Mouse (Mus musculus): ENCODE data around the gene Tacstd2. TPM values are rescaled to one million over a fixed set of nuclear protein-coding genes. Genes with fewer than 3 reads are reported as not detected.

The Tacstd2 gene
- polyA plus RNA-seq (2012; rRNA removed) = 43.5 and 52.5 TPM in 2 replicates

DNA sequence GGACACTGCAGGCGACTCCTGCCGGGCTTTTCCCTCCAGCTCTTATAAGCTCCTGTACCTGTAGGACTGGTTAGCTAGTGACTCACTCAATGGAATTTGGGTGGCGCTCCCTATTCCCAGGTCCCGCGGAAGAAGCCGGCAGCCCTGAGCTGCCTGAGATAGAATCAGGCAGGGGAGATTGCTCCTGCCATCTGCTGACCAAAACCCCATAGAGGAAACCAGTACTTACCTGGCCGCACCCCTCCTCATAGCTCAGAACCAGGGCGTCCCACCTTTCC, at the start of gene Tacstd2:
Tacstd2 (minus strand) TSS at position 20 of the 278 bp plus-strand sequence.
- WGBS = 6% methylated on average over 8 of the region's 8 CpGs
- TF ChIP-seq POLR2A (IDR thresholded peaks at IDR 0.05; ENCODE audit: low read depth, low read length) (no peak), CTCF (conservative IDR thresholded peaks at IDR 0.05; ENCODE audit: insufficient read depth, insufficient read length, low read depth, low read length) (no peak)
- Histone ChIP-seq H3K27ac (ENCODE audit: insufficient read depth, low read depth, low read length) (peak within 1 kb of the TSS; percentile 76), H3K4me3 (ENCODE audit: insufficient read depth, low read depth, low read length) (peak within 1 kb of the TSS; percentile 62), H3K4me1 (ENCODE audit: control insufficient read depth, insufficient read depth, low read length) (no peaks in the 10 kb centered on the region; the same call in 1 of the 2 replicates), H3K27me3 (replicated peaks; ENCODE audit: control insufficient read depth, insufficient read depth, low read length) (no peaks in the 10 kb centered on the region), H3K36me3 (ENCODE audit: control insufficient read depth, insufficient read depth, low read length) (no peaks in the 10 kb centered on the region)
- DNase-seq = peak; percentile 44

DNA sequence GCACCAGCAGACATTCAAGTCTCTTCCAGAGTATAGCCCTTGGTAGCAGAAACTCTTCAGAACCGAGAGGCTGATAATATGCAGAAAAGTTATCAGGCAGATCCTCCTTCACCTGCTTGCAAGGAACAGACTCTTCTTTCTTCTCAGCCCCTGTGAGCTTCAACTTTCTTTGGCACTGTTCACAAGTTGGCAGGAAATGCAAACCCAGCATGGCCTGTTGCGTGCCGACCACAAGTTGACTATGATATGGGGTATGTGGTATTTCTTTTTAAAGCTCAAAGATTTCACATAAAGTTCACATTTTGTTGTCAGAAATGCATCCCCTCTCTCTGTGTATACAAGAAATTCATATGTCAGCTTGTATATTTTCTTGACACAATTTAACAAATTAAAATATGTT, 30.7 kb upstream of the Tacstd2 start:
- no peak for DNase-seq
- Histone ChIP-seq H3K36me3 (ENCODE audit: control insufficient read depth, insufficient read depth, low read length) (no peaks in the 10 kb centered on the region), H3K4me3 (ENCODE audit: insufficient read depth, low read depth, low read length) (no peak overlapping the region)

GRCm38 (mm10) chr6:67555376-67555775, 19.8 kb upstream of the Tacstd2 start:
- H3K27me3 ChIP-seq (replicated peaks; ENCODE audit: control insufficient read depth, insufficient read depth, low read length) = no peaks in the 10 kb centered on the region
- no peak overlapping the region for H3K27ac ChIP-seq (ENCODE audit: insufficient read depth, low read depth, low read length)
- peak; percentile 4 for DNase-seq
- no peaks in the 10 kb centered on the region for H3K4me1 ChIP-seq (ENCODE audit: control insufficient read depth, insufficient read depth, low read length)
- TF ChIP-seq CTCF (conservative IDR thresholded peaks at IDR 0.05; ENCODE audit: insufficient read depth, insufficient read length, low read depth, low read length) = no peak
- no peak for TF ChIP-seq POLR2A (IDR thresholded peaks at IDR 0.05; ENCODE audit: low read depth, low read length)
- H3K4me3 ChIP-seq (ENCODE audit: insufficient read depth, low read depth, low read length) = no peak overlapping the region
- H3K36me3 ChIP-seq (ENCODE audit: control insufficient read depth, insufficient read depth, low read length) = no peaks in the 10 kb centered on the region

More for the DNA sequence above, 30.7 kb upstream of the Tacstd2 start:
- TF ChIP-seq POLR2A (IDR thresholded peaks at IDR 0.05; ENCODE audit: low read depth, low read length) (no peak), CTCF (conservative IDR thresholded peaks at IDR 0.05; ENCODE audit: insufficient read depth, insufficient read length, low read depth, low read length) (no peak)
- no peak overlapping the region for H3K27ac ChIP-seq (ENCODE audit: insufficient read depth, low read depth, low read length)
- 83% methylated on average over 3 of the region's 3 CpGs for WGBS
- no peaks in the 10 kb centered on the region for H3K4me1 ChIP-seq (ENCODE audit: control insufficient read depth, insufficient read depth, low read length)
- H3K27me3 ChIP-seq (replicated peaks; ENCODE audit: control insufficient read depth, insufficient read depth, low read length) = no peaks in the 10 kb centered on the region

- no peaks in the 10 kb centered on the region for H3K36me3 ChIP-seq (ENCODE audit: control insufficient read depth, insufficient read depth, low read length)
- DNase-seq = peak; percentile 12
- TF ChIP-seq POLR2A (IDR thresholded peaks at IDR 0.05; ENCODE audit: low read depth, low read length) = no peak
- TF ChIP-seq CTCF (conservative IDR thresholded peaks at IDR 0.05; ENCODE audit: insufficient read depth, insufficient read length, low read depth, low read length) = no peak; the same call in 1 of the 2 replicates
- H3K27me3 ChIP-seq (replicated peaks; ENCODE audit: control insufficient read depth, insufficient read depth, low read length) = no peaks in the 10 kb centered on the region
- H3K4me1 ChIP-seq (ENCODE audit: control insufficient read depth, insufficient read depth, low read length) = no peaks in the 10 kb centered on the region
- H3K4me3 ChIP-seq (ENCODE audit: insufficient read depth, low read depth, low read length) = no peak overlapping the region
- 7% methylated on average over 1 of the region's 1 CpGs for WGBS
- no peak overlapping the region for H3K27ac ChIP-seq (ENCODE audit: insufficient read depth, low read depth, low read length)
Observed at GRCm38 (mm10) chr6:67549550-67549949, 14.0 kb upstream of the Tacstd2 start.

GRCm38 (mm10) chr6:67535005-67535776, 405 bp downstream of the Tacstd2 start:
- Histone ChIP-seq H3K4me1 (ENCODE audit: control insufficient read depth, insufficient read depth, low read length) (peaks cover 4% of the 10 kb centered on the region; the same call in 1 of the 2 replicates), H3K4me3 (ENCODE audit: insufficient read depth, low read depth, low read length) (peak overlapping the region; percentile 62), H3K27ac (ENCODE audit: insufficient read depth, low read depth, low read length) (peak overlapping the region; percentile 76), H3K27me3 (replicated peaks; ENCODE audit: control insufficient read depth, insufficient read depth, low read length) (no peaks in the 10 kb centered on the region), H3K36me3 (ENCODE audit: control insufficient read depth, insufficient read depth, low read length) (no peaks in the 10 kb centered on the region)
- TF ChIP-seq CTCF (conservative IDR thresholded peaks at IDR 0.05; ENCODE audit: insufficient read depth, insufficient read length, low read depth, low read length) = no peak
- TF ChIP-seq POLR2A (IDR thresholded peaks at IDR 0.05; ENCODE audit: low read depth, low read length) = no peak
- DNase-seq = peak; percentile 31
- WGBS = 1% methylated on average over 62 of the region's 62 CpGs

DNA sequence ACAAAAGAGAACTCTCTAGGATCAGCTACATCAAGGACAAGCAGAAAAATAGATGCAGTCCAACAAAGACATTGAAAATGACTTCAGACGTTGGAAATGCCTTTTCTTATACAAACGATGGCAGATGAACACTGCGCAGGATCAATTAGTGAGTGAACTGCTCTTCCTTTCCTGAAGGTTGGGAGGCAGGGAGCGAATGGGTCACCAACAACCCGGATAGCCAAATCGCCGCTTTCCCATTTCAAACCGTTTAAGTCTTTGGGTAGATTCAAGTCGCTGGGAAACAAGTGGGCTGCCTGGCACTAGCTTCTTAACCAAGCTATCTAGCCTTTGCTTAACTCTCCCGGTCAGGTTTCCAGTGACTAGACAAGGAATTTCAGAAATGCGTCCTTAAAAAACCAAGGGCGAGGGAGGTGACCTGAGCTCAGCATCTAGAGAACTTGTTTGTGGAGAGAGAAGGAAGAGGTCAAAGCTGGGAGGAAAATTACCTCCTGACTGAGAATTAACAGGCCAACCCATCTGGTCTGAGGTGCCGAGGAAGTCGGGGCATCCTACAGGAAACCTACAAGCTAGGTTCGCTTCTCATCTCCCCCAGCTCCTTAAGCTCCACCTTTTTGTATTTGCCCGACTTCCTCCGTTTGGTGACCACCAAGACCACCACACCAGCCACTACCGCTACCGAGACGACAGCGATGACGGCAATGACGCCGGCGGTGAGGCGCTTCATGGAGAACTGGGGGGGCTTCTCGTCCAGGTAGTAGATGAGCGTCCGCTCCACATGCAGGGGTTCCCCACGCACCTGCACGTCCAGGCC, 1.2 kb downstream of the Tacstd2 start:
- peak overlapping the region; percentile 62 for H3K4me3 ChIP-seq (ENCODE audit: insufficient read depth, low read depth, low read length)
- H3K27ac ChIP-seq (ENCODE audit: insufficient read depth, low read depth, low read length) = peak overlapping the region; percentile 76
- no peaks in the 10 kb centered on the region for H3K36me3 ChIP-seq (ENCODE audit: control insufficient read depth, insufficient read depth, low read length)
- TF ChIP-seq CTCF (conservative IDR thresholded peaks at IDR 0.05; ENCODE audit: insufficient read depth, insufficient read length, low read depth, low read length) (no peak), POLR2A (IDR thresholded peaks at IDR 0.05; ENCODE audit: low read depth, low read length) (no peak)
- peak; percentile 49 for DNase-seq
- peaks cover 5% of the 10 kb centered on the region; the same call in 1 of the 2 replicates for H3K4me1 ChIP-seq (ENCODE audit: control insufficient read depth, insufficient read depth, low read length)
- 7% methylated on average over 31 of the region's 31 CpGs for WGBS
- no peaks in the 10 kb centered on the region for H3K27me3 ChIP-seq (replicated peaks; ENCODE audit: control insufficient read depth, insufficient read depth, low read length)

Data from kidney, adult 2 months (tissue).